Mouse (Mus musculus): Measurements from ENCODE around the gene Clec12b. TPM values are rescaled to one million over a fixed set of nuclear protein-coding genes. Genes with fewer than 3 reads are reported as not detected.

Clec12b gene
- polyA plus RNA-seq, 1 experiment from 2014 or later = not detected

GRCm38 (mm10) chr6:129326016-129326415, 59.7 kb downstream of the Clec12b start:
- H3K9ac ChIP-seq = no peak overlapping the region
- H3K27me3 ChIP-seq = no peaks in the 10 kb centered on the region
- no peak for ATAC-seq (ENCODE audit: low read depth)
- H3K4me2 ChIP-seq = no peak overlapping the region
- no peak overlapping the region for H3K27ac ChIP-seq (replicated peaks)
- no peak overlapping the region for H3K4me3 ChIP-seq
- no peaks in the 10 kb centered on the region for H3K4me1 ChIP-seq (replicated peaks)
- H3K36me3 ChIP-seq = no peaks in the 10 kb centered on the region
- H3K9me3 ChIP-seq = no peaks in the 10 kb centered on the region
- WGBS = 71% methylated on average over 1 of the region's 1 CpGs

Other genes starting within 250 kb of the Clec12b start
- not detected in 2 replicates for gene Clec2d, start 205.3 kb downstream of the Clec12b start, polyA plus RNA-seq (2015; fragmentation: Nextera tagmentation; extraction: Ambion mirVana)
- not detected in 2 replicates for gene Cd69, start 110.4 kb downstream of the Clec12b start, polyA plus RNA-seq (2015; fragmentation: Nextera tagmentation; extraction: Ambion mirVana)
- not detected in 2 replicates for gene 4922502D21Rik, start 54.1 kb downstream of the Clec12b start, polyA plus RNA-seq (2015; fragmentation: Nextera tagmentation; extraction: Ambion mirVana)
- gene Clec12a, start 43.2 kb downstream of the Clec12b start, polyA plus RNA-seq (2015; fragmentation: Nextera tagmentation; extraction: Ambion mirVana) = 0.50 and 0.58 TPM in 2 replicates
- 2.0 and 3.0 TPM in 2 replicates for gene Clec1b, start 11.4 kb upstream of the Clec12b start, polyA plus RNA-seq (2015; fragmentation: Nextera tagmentation; extraction: Ambion mirVana)
- gene Clec9a, start 23.0 kb upstream of the Clec12b start, polyA plus RNA-seq (2015; fragmentation: Nextera tagmentation; extraction: Ambion mirVana) = 0.25 and 0.26 TPM in 2 replicates
- 1.4 and 3.0 TPM in 2 replicates for gene Clec1a, start 66.1 kb upstream of the Clec12b start, polyA plus RNA-seq (2015; fragmentation: Nextera tagmentation; extraction: Ambion mirVana)
- gene Olr1, start 121.3 kb upstream of the Clec12b start, polyA plus RNA-seq (2015; fragmentation: Nextera tagmentation; extraction: Ambion mirVana) = 0.06 TPM in 1 of 2 replicates, not detected in the other
- 0.11 and 0.37 TPM in 2 replicates for gene Tmem52b, start 126.7 kb upstream of the Clec12b start, polyA plus RNA-seq (2015; fragmentation: Nextera tagmentation; extraction: Ambion mirVana)
- 173 and 185 TPM in 2 replicates for gene Gabarapl1, start 147.3 kb upstream of the Clec12b start, polyA plus RNA-seq (2015; fragmentation: Nextera tagmentation; extraction: Ambion mirVana)
- not detected in 2 replicates for gene Klre1, start 192.0 kb upstream of the Clec12b start, polyA plus RNA-seq (2015; fragmentation: Nextera tagmentation; extraction: Ambion mirVana)
- not detected in 2 replicates for gene Klrd1, start 205.9 kb upstream of the Clec12b start, polyA plus RNA-seq (2015; fragmentation: Nextera tagmentation; extraction: Ambion mirVana)
- 0.18 and 0.25 TPM in 2 replicates for gene Klrk1, start 238.0 kb upstream of the Clec12b start, polyA plus RNA-seq (2015; fragmentation: Nextera tagmentation; extraction: Ambion mirVana)